Mouse (Mus musculus): ENCODE data around the gene Dvl1.
A peak's percentile ranks its signal among the peaks of the same experiment; 100 is the strongest.

Dvl1 gene

GRCm38 (mm10) chr4:155846871-155847578 lies at the start of gene Dvl1:
TSS of gene Dvl1 (plus strand) at chr4:155847402.
- peak; percentile 94 for DNase-seq (ENCODE audit: low read depth, low spot score)

GRCm38 (mm10) chr4:155802075-155802474 lies 45.1 kb upstream of the Dvl1 start:
- no peak for DNase-seq (ENCODE audit: low read depth, low spot score)

GRCm38 (mm10) chr4:155802741-155803339 lies 44.4 kb upstream of the Dvl1 start, which contains the start of gene Mrpl20:
TSS of gene Mrpl20 (plus strand) at chr4:155802878.
- peak; percentile 65 for DNase-seq (ENCODE audit: low read depth, low spot score)

- DNase-seq (ENCODE audit: low read depth, low spot score): peak; percentile 98
These were observed 43.7 kb upstream of the Dvl1 start for GRCm38 (mm10) chr4:155803340-155804041.

GRCm38 (mm10) chr4:155807841-155808240 lies 39.4 kb upstream of the Dvl1 start:
- DNase-seq (ENCODE audit: low read depth, low spot score): no peak

- DNase-seq (ENCODE audit: low read depth, low spot score): peak; percentile 99
These were observed 35.1 kb upstream of the Dvl1 start, which contains the start of gene Ccnl2 for GRCm38 (mm10) chr4:155811929-155812664. TSS of gene Ccnl2 (plus strand) at chr4:155812489.

- DNase-seq (ENCODE audit: low read depth, low spot score): peak; percentile 23
These were observed 34.5 kb upstream of the Dvl1 start for GRCm38 (mm10) chr4:155812665-155813181.

GRCm38 (mm10) chr4:155817533-155817932 lies 29.7 kb upstream of the Dvl1 start:
- DNase-seq (ENCODE audit: low read depth, low spot score): no peak

GRCm38 (mm10) chr4:155821025-155821424 lies 26.2 kb upstream of the Dvl1 start:
- DNase-seq (ENCODE audit: low read depth, low spot score): peak; percentile 35

- DNase-seq (ENCODE audit: low read depth, low spot score): no peak
These were observed 23.8 kb upstream of the Dvl1 start for GRCm38 (mm10) chr4:155823443-155823842.

- DNase-seq (ENCODE audit: low read depth, low spot score): no peak
These were observed 17.3 kb upstream of the Dvl1 start for GRCm38 (mm10) chr4:155829866-155830265.

- no peak for DNase-seq (ENCODE audit: low read depth, low spot score)
These were observed 16.6 kb upstream of the Dvl1 start for GRCm38 (mm10) chr4:155830596-155830995.

- DNase-seq (ENCODE audit: low read depth, low spot score): peak; percentile 99
These were observed 15.9 kb upstream of the Dvl1 start, which contains the start of gene Aurkaip1 for GRCm38 (mm10) chr4:155831205-155831766. TSS of gene Aurkaip1 (plus strand) at chr4:155831272.

- DNase-seq (ENCODE audit: low read depth, low spot score): no peak
These were observed 15.4 kb upstream of the Dvl1 start for GRCm38 (mm10) chr4:155831831-155832230.

GRCm38 (mm10) chr4:155832321-155832720 lies 14.9 kb upstream of the Dvl1 start:
- no peak for DNase-seq (ENCODE audit: low read depth, low spot score)

GRCm38 (mm10) chr4:155833234-155833633 lies 14.0 kb upstream of the Dvl1 start:
- DNase-seq (ENCODE audit: low read depth, low spot score): no peak

- DNase-seq (ENCODE audit: low read depth, low spot score): peak; percentile 90
These were observed 13.4 kb upstream of the Dvl1 start for GRCm38 (mm10) chr4:155833836-155834235.

GRCm38 (mm10) chr4:155837404-155838010 lies 9.7 kb upstream of the Dvl1 start:
- DNase-seq (ENCODE audit: low read depth, low spot score): no peak

- no peak for DNase-seq (ENCODE audit: low read depth, low spot score)
These were observed 8.7 kb upstream of the Dvl1 start for GRCm38 (mm10) chr4:155838187-155839153.

Measured in brain, adult 2 months (tissue).